Mouse (Mus musculus): Measurements from ENCODE around the gene Vmn1r58.
"Not testable (repeated sequence)": the region's sequence is repeated elsewhere in the genome, so short reads cannot be mapped to it uniquely, and the experiment has no call there.

Vmn1r58 gene

DNA sequence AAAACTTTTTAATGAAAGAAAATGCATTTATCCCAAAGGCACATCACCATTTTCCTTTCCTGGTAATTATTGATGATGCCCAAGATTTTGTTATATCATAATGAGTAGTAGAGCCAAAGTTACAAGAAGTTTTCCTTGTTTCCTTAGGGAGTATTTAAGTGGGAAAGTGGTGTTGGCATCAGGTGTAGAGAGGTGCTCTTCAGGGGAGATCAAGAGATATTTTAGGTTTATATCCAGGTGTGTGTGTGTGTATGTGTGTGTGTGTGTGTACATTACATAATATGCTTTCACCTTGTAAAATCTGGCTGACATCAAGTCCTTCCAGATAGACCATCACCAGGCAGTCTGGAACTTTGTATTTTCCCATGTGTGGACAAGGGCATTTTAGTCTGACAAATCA is at the start of gene Vmn1r58:
Vmn1r58 (minus strand) TSS at position 101 of the 400 bp plus-strand sequence.
- not testable (repeated sequence) for DNase-seq (ENCODE audit: low spot score)

DNA sequence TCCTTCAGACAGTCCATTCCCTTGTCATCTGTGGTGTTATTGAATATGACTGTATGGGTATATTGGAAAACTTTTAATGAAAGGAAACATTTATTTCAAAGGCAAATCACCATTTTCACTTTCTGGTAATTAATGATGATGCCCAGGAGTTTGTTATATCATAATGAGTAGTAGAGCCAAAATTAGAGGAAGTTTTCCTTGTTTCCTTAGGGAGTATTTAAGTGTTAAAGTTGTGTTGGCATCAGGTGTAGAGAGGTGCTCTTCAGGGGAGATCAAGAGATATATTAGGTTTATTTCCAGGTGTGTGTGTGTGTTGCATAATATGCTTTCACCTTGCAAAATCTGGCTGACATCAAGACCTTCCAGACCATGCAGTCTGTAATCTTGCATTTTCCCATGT is 43.5 kb upstream of the Vmn1r58 start, which contains the start of gene Vmn1r59:
Vmn1r59 (minus strand) TSS at position 101 of the 400 bp plus-strand sequence.
- DNase-seq (ENCODE audit: low spot score) = no peak

- DNase-seq (ENCODE audit: low spot score) = not testable (repeated sequence)
Measured at GRCm38 (mm10) chr7:5454011-5454410, 40.8 kb upstream of the Vmn1r58 start.

DNA sequence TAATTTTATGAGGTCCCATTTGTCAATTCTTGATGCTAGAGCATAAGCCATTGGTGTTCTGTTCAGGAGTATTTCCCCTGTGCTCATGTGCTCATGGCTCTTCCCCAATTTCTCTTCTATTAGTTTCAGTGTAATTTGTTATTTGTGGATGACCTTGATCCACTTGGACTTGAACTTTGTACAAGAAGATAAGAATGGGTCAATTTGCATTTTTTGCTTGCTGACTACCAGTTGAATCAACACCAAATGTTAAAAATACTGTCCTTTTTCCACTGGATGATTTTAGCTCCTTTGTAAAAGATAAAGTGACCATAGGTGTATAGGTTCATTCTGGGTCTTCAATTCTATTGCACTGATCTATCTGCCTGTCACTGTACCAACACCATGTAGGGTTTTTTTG is 35.4 kb upstream of the Vmn1r58 start:
- no peak for DNase-seq (ENCODE audit: low spot score)

- DNase-seq (ENCODE audit: low spot score) = no peak
Measured at GRCm38 (mm10) chr7:5406201-5406600, 7.0 kb downstream of the Vmn1r58 start.

DNA sequence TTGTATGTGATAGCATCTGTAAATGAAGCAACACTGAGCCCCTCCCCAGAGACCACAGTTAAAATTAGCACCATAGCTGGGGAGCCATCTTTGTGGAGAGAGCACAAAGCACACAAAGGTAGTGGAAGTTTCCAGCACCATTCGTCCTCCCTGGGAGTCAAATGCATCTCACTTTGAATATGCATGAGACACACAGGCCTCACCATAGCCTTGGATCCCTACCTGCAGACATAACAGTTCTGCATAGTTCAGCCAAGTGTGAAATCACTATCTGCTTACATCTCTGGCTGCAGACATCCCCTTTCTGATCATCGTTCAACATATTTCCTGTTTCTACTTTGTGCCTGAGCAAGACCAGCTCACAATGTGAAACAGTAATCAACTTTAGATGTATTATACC is 46.5 kb downstream of the Vmn1r58 start:
- no peak for DNase-seq (ENCODE audit: low spot score)

- DNase-seq (ENCODE audit: low spot score) = no peak
Measured at GRCm38 (mm10) chr7:5363599-5363998, 49.6 kb downstream of the Vmn1r58 start.
